Comparison of ENCODE assay signal across 8 mouse cellular contexts in genomic region chr10:91182291-91182990, GRCm38 (mm10). TPM values are rescaled to one million over a fixed set of nuclear protein-coding genes. Genes with fewer than 3 reads are reported as not detected.
A peak's percentile ranks its signal among the peaks of the same experiment; 100 is the strongest.
DNase-seq lines count a peak whose midpoint lies in the region; ATAC-seq and TF ChIP-seq lines count a peak whose summit lies in the region.

No protein-coding gene starts in this region.

- peak in 1 of 2 experiments; percentile 43 for DNase-seq in cerebellum, adult 2 months
- no peak for DNase-seq in cerebellum, adult 11 months
- peak; percentile 41 for DNase-seq in lung, postnatal 10 days
- DNase-seq in thymus, postnatal 25 days: peak; percentile 45
- no peak for DNase-seq in c-Kit-positive CD71-positive TER-119-positive erythroid progenitor cells, embryonic 14.5 days (ENCODE audit: low spot score)

- H3K36me3 ChIP-seq in C2C12 (ENCODE audit: control insufficient read depth, insufficient read depth): no peaks in the 10 kb centered on the region
- H3K36me3 ChIP-seq in embryonic facial prominence, embryonic 12.5 days: no peaks in the 10 kb centered on the region
- H3K36me3 ChIP-seq in hindbrain, embryonic 13.5 days: no peaks in the 10 kb centered on the region

- WGBS in cerebellum, adult 2 months: under 1% methylated on average over 16 of the region's 16 CpGs
- WGBS in embryonic facial prominence, embryonic 12.5 days: 2% methylated on average over 16 of the region's 16 CpGs
- WGBS in hindbrain, embryonic 13.5 days: 2% methylated on average over 16 of the region's 16 CpGs

- no peaks in the 10 kb centered on the region for H3K9me3 ChIP-seq in embryonic facial prominence, embryonic 12.5 days
- no peaks in the 10 kb centered on the region for H3K9me3 ChIP-seq in hindbrain, embryonic 13.5 days

- peak overlapping the region; percentile 50 for H3K9ac ChIP-seq in embryonic facial prominence, embryonic 12.5 days
- peak overlapping the region; percentile 76 for H3K9ac ChIP-seq in hindbrain, embryonic 13.5 days

- H3K4me1 ChIP-seq in cerebellum, adult 2 months (ENCODE audit: control insufficient read depth, insufficient read depth, low read length): peaks cover 14% of the 10 kb centered on the region; the same call in 1 of the 2 replicates
- H3K4me1 ChIP-seq in embryonic facial prominence, embryonic 12.5 days: peaks cover 18% of the 10 kb centered on the region
- peaks cover 29% of the 10 kb centered on the region for H3K4me1 ChIP-seq in hindbrain, embryonic 13.5 days (replicated peaks)

- no peak for TF ChIP-seq POLR2A in cerebellum, adult 2 months (IDR thresholded peaks at IDR 0.05; ENCODE audit: borderline replicate concordance, insufficient read depth, low read length)

- peak overlapping the region; percentile 71 for H3K4me3 ChIP-seq in cerebellum, adult 2 months (replicated peaks; ENCODE audit: insufficient read depth, low read depth, low read length)
- peak overlapping the region; percentile 43 for H3K4me3 ChIP-seq in C2C12 (ENCODE audit: insufficient read depth, poor library complexity, severe bottlenecking)
- peak overlapping the region; percentile 42 for H3K4me3 ChIP-seq in embryonic facial prominence, embryonic 12.5 days
- peak overlapping the region; percentile 54 for H3K4me3 ChIP-seq in hindbrain, embryonic 13.5 days

- H3K27ac ChIP-seq in cerebellum, adult 2 months (ENCODE audit: insufficient read depth, low read length): peak overlapping the region; percentile 49
- peak overlapping the region; percentile 99 for H3K27ac ChIP-seq in embryonic facial prominence, embryonic 12.5 days
- H3K27ac ChIP-seq in hindbrain, embryonic 13.5 days: peak overlapping the region; percentile 99

- no peaks in the 10 kb centered on the region for H3K27me3 ChIP-seq in cerebellum, adult 2 months (ENCODE audit: control insufficient read depth, insufficient read depth, low read length)
- H3K27me3 ChIP-seq in C2C12 (ENCODE audit: control insufficient read depth, insufficient read depth, insufficient read length): no peaks in the 10 kb centered on the region
- H3K27me3 ChIP-seq in embryonic facial prominence, embryonic 12.5 days: no peaks in the 10 kb centered on the region
- no peaks in the 10 kb centered on the region for H3K27me3 ChIP-seq in hindbrain, embryonic 13.5 days

- ATAC-seq in embryonic facial prominence, embryonic 12.5 days (ENCODE audit: insufficient number of reproducible peaks, insufficient read depth, low FRiP score, low TSS enrichment): no peak
- no peak for ATAC-seq in hindbrain, embryonic 13.5 days (ENCODE audit: low FRiP score)

- H3K79me2 ChIP-seq in C2C12 (ENCODE audit: control insufficient read depth, insufficient read depth): peaks cover 34% of the 10 kb centered on the region

- peak overlapping the region; percentile 79 for H3ac ChIP-seq in C2C12 (ENCODE audit: control insufficient read depth, insufficient read length, low read depth)

- H3K79me3 ChIP-seq in C2C12 (ENCODE audit: low read depth): peaks cover 8% of the 10 kb centered on the region

- TF ChIP-seq CTCF in cerebellum, adult 2 months (IDR thresholded peaks at IDR 0.05; ENCODE audit: borderline replicate concordance, insufficient read depth, low read depth, low read length): no peak
- TF ChIP-seq CTCF in C2C12 (IDR thresholded peaks at IDR 0.05; ENCODE audit: control insufficient read depth, insufficient read depth, insufficient read length): no peak

- H3K4me2 ChIP-seq in embryonic facial prominence, embryonic 12.5 days (replicated peaks): peak overlapping the region; percentile 45
- peak overlapping the region; percentile 59 for H3K4me2 ChIP-seq in hindbrain, embryonic 13.5 days

TF ChIP-seq in C2C12, 6 proteins besides CTCF, POLR2A, EP300 and RAD21:
- TF ChIP-seq MYOG (IDR thresholded peaks at IDR 0.05; ENCODE audit: control insufficient read depth, extremely low read depth, insufficient read length): no peak
- TF ChIP-seq USF1 (IDR thresholded peaks at IDR 0.05; ENCODE audit: low read depth): peak; percentile 46
- no peak for TF ChIP-seq MYOD1 (IDR thresholded peaks at IDR 0.05; ENCODE audit: control insufficient read depth, insufficient read length, low read depth)
- TF ChIP-seq MAX (IDR thresholded peaks at IDR 0.05): no peak
- no peak for TF ChIP-seq CEBPB (IDR thresholded peaks at IDR 0.05; ENCODE audit: low read depth)
- no peak for TF ChIP-seq FOSL1 (IDR thresholded peaks at IDR 0.05; ENCODE audit: insufficient read depth, low read length, poor library complexity, severe bottlenecking)

RNA-seq across cellular contexts. Expression of gene Tmpo, which starts 1.3 kb away (rescaled TPM):
- polyA plus RNA-seq in cerebellum, adult 2 months (2012; rRNA removed): 47.5 and 49.8 TPM in 2 replicates
- polyA plus RNA-seq in C2C12 (2012; fragmentation: generic; extraction: Trizol): 113 TPM
- polyA plus RNA-seq in embryonic facial prominence, embryonic 12.5 days (2016; fragmentation: Nextera tagmentation; extraction: Ambion mirVana): 366 and 400 TPM in 2 replicates
- 123 and 129 TPM in 2 replicates for polyA plus RNA-seq in hindbrain, embryonic 13.5 days (2015; fragmentation: Nextera tagmentation; extraction: Ambion mirVana)

RNA-seq across cellular contexts. Expression of gene Slc25a3, which starts 58.6 kb away (rescaled TPM):
- 772 and 804 TPM in 2 replicates for polyA plus RNA-seq in cerebellum, adult 2 months (2012; rRNA removed)
- 722 TPM for polyA plus RNA-seq in C2C12 (2012; fragmentation: generic; extraction: Trizol)
- polyA plus RNA-seq in embryonic facial prominence, embryonic 12.5 days (2016; fragmentation: Nextera tagmentation; extraction: Ambion mirVana): 400 and 412 TPM in 2 replicates
- polyA plus RNA-seq in hindbrain, embryonic 13.5 days (2015; fragmentation: Nextera tagmentation; extraction: Ambion mirVana): 506 and 512 TPM in 2 replicates

Comparison
In these comparisons a context has a peak if more than half of its experiments do, and no peak if none do; other contexts are left out.
1. DNase-seq: peak in lung, postnatal 10 days (single experiment) and thymus, postnatal 25 days (single experiment); none in cerebellum, adult 11 months (single experiment) and c-Kit-positive CD71-positive TER-119-positive erythroid progenitor cells, embryonic 14.5 days (single experiment).
2. H3K27ac ChIP-seq: peak in every context shown above with its lines; median percentile 99 in embryonic facial prominence, embryonic 12.5 days; 99 in hindbrain, embryonic 13.5 days; 49 in cerebellum, adult 2 months.
3. Peak in every context shown above with its lines, with median percentiles within 50 percentile points of each other: H3K4me3 ChIP-seq.